Mouse (Mus musculus) midbrain, postnatal 0 days (tissue): Measurements from ENCODE around the gene Cldn17. TPM values are rescaled to one million over a fixed set of nuclear protein-coding genes. Genes with fewer than 3 reads are reported as not detected.

ENCODE experiments used
- ATAC-seq: fragments of 200-750 bp; cut with Nextera tagmentation; 2 replicates; pipeline ENCODE4 v1.8.0; 2017; ENCODE audit warnings: moderate number of reproducible peaks, mild to moderate bottlenecking, moderate TSS enrichment, moderate library complexity; ENCODE audit not compliant: low FRiP score
- DNase-seq: peaks from one replicate; pipeline ENCODE4 v3.0.0-alpha.2; 2015; ENCODE audit warnings: low spot score
- H3K27ac ChIP-seq: fragments of 300-500 bp; sonication (generic); 2 replicates; pipeline ENCODE4 v1.5.1; 2014; ENCODE audit warnings: low read depth, mild to moderate bottlenecking, low read length, mixed read lengths
- H3K27me3 ChIP-seq: fragments of 300-500 bp; sonication (generic); 2 replicates; pipeline ENCODE4 v1.6.1; 2014; ENCODE audit warnings: low read length, control low read depth, mixed read lengths; ENCODE audit not compliant: insufficient read depth
- H3K36me3 ChIP-seq: fragments of 300-500 bp; sonication (generic); 2 replicates; pipeline ENCODE4 v1.6.1; 2014; ENCODE audit warnings: low read length, control low read depth, mixed read lengths; ENCODE audit not compliant: insufficient read depth
- H3K4me1 ChIP-seq: fragments of 300-500 bp; sonication (generic); 2 replicates; pipeline ENCODE4 v1.6.1; 2014; ENCODE audit warnings: mild to moderate bottlenecking, control low read depth, antibody characterized with exemption, low read length, mixed read lengths; ENCODE audit not compliant: insufficient read depth
- H3K4me2 ChIP-seq: fragments of 300-500 bp; sonication (generic); 2 replicates; pipeline ENCODE4 v1.6.1; 2014; ENCODE audit warnings: low read depth, mild to moderate bottlenecking, low read length, mixed read lengths; ENCODE audit not compliant: poor library complexity, severe bottlenecking
- H3K4me3 ChIP-seq: fragments of 300-500 bp; sonication (generic); 2 replicates; pipeline ENCODE4 v1.5.1; 2014; ENCODE audit warnings: low read depth, mild to moderate bottlenecking, low read length, moderate library complexity
- H3K9ac ChIP-seq: fragments of 300-500 bp; sonication (generic); replicated peaks from 2 replicates; pipeline ENCODE4 v1.6.1; 2014; ENCODE audit warnings: mild to moderate bottlenecking, low read length, moderate library complexity, mixed read lengths; ENCODE audit not compliant: poor library complexity, severe bottlenecking
- H3K9me3 ChIP-seq: fragments of 300-500 bp; sonication (generic); 2 replicates; pipeline ENCODE4 v1.6.1; 2016; ENCODE audit warnings: low read length, control low read depth
- CTCF ChIP-seq: IDR thresholded peaks from 2 replicates; pipeline ENCODE4 v1.5.1; 2016; ENCODE audit warnings: antibody characterized with exemption, mild to moderate bottlenecking
- WGBS: fragments of 180-500 bp; shearing (Covaris S2); extraction: QIAGEN DNeasy Blood & Tissue Kit; methylation state at CpG from one replicate; pipeline ENCODE4 v1.1.7; 2014; 5-methylcytosine and 5-hydroxymethylcytosine counted together
- polyA plus RNA-seq: library from polyadenylated mRNA; unstranded; fragments of >200 nt; fragmentation: Nextera tagmentation; extraction: Ambion mirVana; gene quantifications from 2 replicates; pipeline ENCODE4 v1.2.1, GENCODE M21; 2015
- total RNA-seq: library from RNA; depleted of rRNA; stranded (reverse); fragments of >200 nt; gene quantifications from 2 replicates; pipeline ENCODE4 v1.2.3, GENCODE M21; 2014; rRNA removed

Cldn17 gene
- total and polyA plus RNA-seq, 2 experiments from 2014 or later: not detected

- TF ChIP-seq CTCF: no peak
- H3K9ac ChIP-seq: no peak overlapping the region
- H3K27ac ChIP-seq: no peak overlapping the region
- H3K9me3 ChIP-seq: no peaks in the 10 kb centered on the region
- no peak for DNase-seq
- ATAC-seq: no peak
- no peak overlapping the region for H3K4me3 ChIP-seq
- H3K27me3 ChIP-seq: no peaks in the 10 kb centered on the region
- no peaks in the 10 kb centered on the region for H3K4me1 ChIP-seq
- H3K4me2 ChIP-seq: no peak overlapping the region
- H3K36me3 ChIP-seq: no peaks in the 10 kb centered on the region
Observed at GRCm38 (mm10) chr16:88488096-88488495, 18.7 kb downstream of the Cldn17 start.

GRCm38 (mm10) chr16:88480011-88480774 lies 26.6 kb downstream of the Cldn17 start:
- no peak for ATAC-seq
- Histone ChIP-seq H3K4me2 (no peak overlapping the region), H3K4me1 (no peaks in the 10 kb centered on the region), H3K36me3 (no peaks in the 10 kb centered on the region), H3K9me3 (no peaks in the 10 kb centered on the region), H3K4me3 (no peak overlapping the region), H3K9ac (no peak overlapping the region), H3K27me3 (no peaks in the 10 kb centered on the region), H3K27ac (no peak overlapping the region)
- TF ChIP-seq CTCF: no peak
- 79% methylated on average over 3 of the region's 3 CpGs for WGBS
- no peak for DNase-seq

- H3K36me3 ChIP-seq: no peaks in the 10 kb centered on the region
- TF ChIP-seq CTCF: no peak
- DNase-seq (no peak), ATAC-seq (no peak)
- H3K27me3 ChIP-seq: no peaks in the 10 kb centered on the region
- H3K4me3 ChIP-seq: no peak overlapping the region
- no peak overlapping the region for H3K9ac ChIP-seq
- no peaks in the 10 kb centered on the region for H3K4me1 ChIP-seq
- WGBS: 94% methylated on average over 3 of the region's 3 CpGs
- H3K9me3 ChIP-seq: no peaks in the 10 kb centered on the region
- H3K4me2 ChIP-seq: no peak overlapping the region
- H3K27ac ChIP-seq: no peak overlapping the region
Observed at GRCm38 (mm10) chr16:88463235-88463634, 43.5 kb downstream of the Cldn17 start.

Other genes with a start within 250 kb of the Cldn17 start
- 30.4 and 40.0 TPM in 2 replicates for gene Grik1, start 216.7 kb downstream of the Cldn17 start, total RNA-seq
- gene Grik1, start 216.7 kb downstream of the Cldn17 start, polyA plus RNA-seq: 36.8 and 37.1 TPM in 2 replicates
- gene Cldn8, start 56.2 kb upstream of the Cldn17 start, total RNA-seq: not detected in 2 replicates
- not detected in 2 replicates for gene Cldn8, start 56.2 kb upstream of the Cldn17 start, polyA plus RNA-seq
- gene Krtap24-1, start 105.3 kb upstream of the Cldn17 start, total RNA-seq: not detected in 2 replicates
- gene Krtap24-1, start 105.3 kb upstream of the Cldn17 start, polyA plus RNA-seq: not detected in 2 replicates
- gene 2310079G19Rik, start 120.7 kb upstream of the Cldn17 start, total RNA-seq: not detected in 2 replicates
- not detected in 2 replicates for gene 2310079G19Rik, start 120.7 kb upstream of the Cldn17 start, polyA plus RNA-seq
- gene Krtap26-1, start 140.8 kb upstream of the Cldn17 start, total RNA-seq: not detected in 2 replicates
- gene Krtap26-1, start 140.8 kb upstream of the Cldn17 start, polyA plus RNA-seq: not detected in 2 replicates
- gene Krtap27-1, start 164.7 kb upstream of the Cldn17 start, total RNA-seq: not detected in 2 replicates
- not detected in 2 replicates for gene Krtap27-1, start 164.7 kb upstream of the Cldn17 start, polyA plus RNA-seq
- gene 2310061N02Rik, start 201.0 kb upstream of the Cldn17 start, total RNA-seq: not detected in 2 replicates
- not detected in 2 replicates for gene 2310061N02Rik, start 201.0 kb upstream of the Cldn17 start, polyA plus RNA-seq
- gene Krtap13-1, start 221.9 kb upstream of the Cldn17 start, total RNA-seq: not detected in 2 replicates
- gene Krtap13-1, start 221.9 kb upstream of the Cldn17 start, polyA plus RNA-seq: not detected in 2 replicates
- not detected in 2 replicates for gene Krtap13, start 244.7 kb upstream of the Cldn17 start, total RNA-seq
- not detected in 2 replicates for gene Krtap13, start 244.7 kb upstream of the Cldn17 start, polyA plus RNA-seq